Mouse (Mus musculus) lung, adult 18-20 months (tissue): ENCODE measurements around the gene Hmx3.

Experiments
- DNase-seq, 2 experiments: peaks; one replicate each; pipeline ENCODE4 v3.0.0; 2022; ENCODE audit warnings: mixed read lengths in 2 of 2

Gene Hmx3

GRCm38 (mm10) chr7:131542115-131542871 is at the start of gene Hmx3:
Gene Hmx3, plus strand, starts transcription at chr7:131542867.
- no peak for DNase-seq

- no peak for DNase-seq
These were observed 38.9 kb upstream of the Hmx3 start for GRCm38 (mm10) chr7:131503739-131504138.

- DNase-seq: peak; percentile 78 to 85
These were observed 2.7 kb upstream of the Hmx3 start for GRCm38 (mm10) chr7:131539979-131540378.

GRCm38 (mm10) chr7:131541184-131542114 is 1.2 kb upstream of the Hmx3 start:
- no peak for DNase-seq

- DNase-seq: no peak
These were observed 380 bp downstream of the Hmx3 start for GRCm38 (mm10) chr7:131542872-131543622.

- no peak for DNase-seq
These were observed 1.2 kb downstream of the Hmx3 start for GRCm38 (mm10) chr7:131543623-131544481.

- DNase-seq: no peak
These were observed 2.2 kb downstream of the Hmx3 start for GRCm38 (mm10) chr7:131544871-131545270.

GRCm38 (mm10) chr7:131545701-131546385 is 3.2 kb downstream of the Hmx3 start:
- DNase-seq: no peak

- no peak for DNase-seq
These were observed 3.8 kb downstream of the Hmx3 start for GRCm38 (mm10) chr7:131546423-131546822.

- DNase-seq: no peak
These were observed 4.8 kb downstream of the Hmx3 start for GRCm38 (mm10) chr7:131547481-131547880.

- no peak for DNase-seq
These were observed 5.8 kb downstream of the Hmx3 start, which contains the start of gene Hmx2 for GRCm38 (mm10) chr7:131548473-131548872. Gene Hmx2, plus strand, starts transcription at chr7:131548773.

GRCm38 (mm10) chr7:131551471-131551870 is 8.8 kb downstream of the Hmx3 start:
- no peak for DNase-seq

GRCm38 (mm10) chr7:131551931-131552741 is 9.5 kb downstream of the Hmx3 start:
- no peak for DNase-seq

- DNase-seq: no peak
These were observed 10.1 kb downstream of the Hmx3 start for GRCm38 (mm10) chr7:131552781-131553180.

- peak; percentile 53 to 55 for DNase-seq
These were observed 11.1 kb downstream of the Hmx3 start for GRCm38 (mm10) chr7:131553771-131554175.

- DNase-seq: no peak
These were observed 11.9 kb downstream of the Hmx3 start for GRCm38 (mm10) chr7:131554341-131555180.

GRCm38 (mm10) chr7:131555301-131556081 is 12.8 kb downstream of the Hmx3 start:
- no peak for DNase-seq

- no peak for DNase-seq
These were observed 13.4 kb downstream of the Hmx3 start for GRCm38 (mm10) chr7:131556116-131556515.
